Mouse (Mus musculus) gastrocnemius, adult 2 months (tissue): ENCODE results near the gene Klk8. TPM values are rescaled to one million over a fixed set of nuclear protein-coding genes. Genes with fewer than 3 reads are reported as not detected.

ENCODE experiments used
- DNase-seq: peaks from one replicate; pipeline ENCODE4 v3.0.0; 2022
- H3K27ac ChIP-seq: fragments of 200-600 bp; 2 replicates; pipeline ENCODE4 v1.8.1; 2022; ENCODE audit warnings: mild to moderate bottlenecking
- H3K4me3 ChIP-seq: fragments of 200-600 bp; 2 replicates; pipeline ENCODE4 v1.8.1; 2022; ENCODE audit warnings: mild to moderate bottlenecking, moderate library complexity
- CTCF ChIP-seq: fragments of 200-600 bp; IDR thresholded peaks from 2 replicates; pipeline ENCODE4 v1.8.1; 2022; ENCODE audit warnings: antibody characterized with exemption, mild to moderate bottlenecking, moderate library complexity
- intact Hi-C: fragments of 180-260 bp; cut with DNase I; formaldehyde crosslinking; loops from one replicate; pipeline ENCODE4 v1.15.1; 2025
- total RNA-seq, 2 experiments: library from RNA; stranded (reverse); gene quantifications; 2 replicates each; pipeline ENCODE4 v1.2.3; 2021

Klk8 gene
- total RNA-seq, 2 experiments from 2014 or later = 1.7 to 2.5 TPM

- H3K4me3 ChIP-seq = no peak overlapping the region
- intact Hi-C loops = no loop called here
- no peak for DNase-seq
- no peak overlapping the region for H3K27ac ChIP-seq
- no peak for TF ChIP-seq CTCF
Measured at GRCm38 (mm10) chr7:43778176-43778970, 19.0 kb upstream of the Klk8 start.

GRCm38 (mm10) chr7:43780241-43780640 is 17.1 kb upstream of the Klk8 start:
- intact Hi-C loops = loop anchor here (5.0 kb wide), 1 partner anchor 98 kb away; no protein-coding TSS in a partner anchor
- no peak for TF ChIP-seq CTCF
- H3K27ac ChIP-seq = peak overlapping the region; percentile 3; the same call in 1 of the 2 replicates
- no peak for DNase-seq
- H3K4me3 ChIP-seq = no peak overlapping the region

GRCm38 (mm10) chr7:43780746-43781145 is 16.6 kb upstream of the Klk8 start, which contains the start of gene Klk10:
Gene Klk10 (plus strand): TSS chr7:43781035.
- intact Hi-C loops = loop anchor here (5.0 kb wide), 1 partner anchor 98 kb away; no protein-coding TSS in a partner anchor
- TF ChIP-seq CTCF = no peak
- DNase-seq = no peak

GRCm38 (mm10) chr7:43781541-43781940 is 15.8 kb upstream of the Klk8 start:
- no peak for DNase-seq
- intact Hi-C loops = loop anchor here (5.0 kb wide), 1 partner anchor 99 kb away; no protein-coding TSS in a partner anchor

More at GRCm38 (mm10) chr7:43780746-43781145, 16.6 kb upstream of the Klk8 start, which contains the start of gene Klk10:
- Histone ChIP-seq H3K4me3 (peak within 1 kb of the TSS; percentile 13; the same call in 1 of the 2 replicates), H3K27ac (peak within 1 kb of the TSS; percentile 3; the same call in 1 of the 2 replicates)

GRCm38 (mm10) chr7:43782275-43783265 is 14.8 kb upstream of the Klk8 start:
- peak; percentile 72 for TF ChIP-seq CTCF
- intact Hi-C loops = loop anchor here (5.0 kb wide), 1 partner anchor 100 kb away; no protein-coding TSS in a partner anchor
- peak; percentile 78 for DNase-seq
- Histone ChIP-seq H3K4me3 (peak overlapping the region; percentile 65), H3K27ac (no peak overlapping the region)

More at GRCm38 (mm10) chr7:43781541-43781940, 15.8 kb upstream of the Klk8 start:
- no peak for TF ChIP-seq CTCF
- H3K27ac ChIP-seq = no peak overlapping the region
- H3K4me3 ChIP-seq = no peak overlapping the region; the same call in 1 of the 2 replicates

- no peak for DNase-seq
- Histone ChIP-seq H3K4me3 (no peak overlapping the region), H3K27ac (no peak overlapping the region)
- intact Hi-C loops = no loop called here
- no peak; the same call in 1 of the 2 replicates for TF ChIP-seq CTCF
Measured at GRCm38 (mm10) chr7:43785286-43785685, 12.1 kb upstream of the Klk8 start.

- intact Hi-C loops = no loop called here
- no peak overlapping the region for H3K27ac ChIP-seq
- no peak for DNase-seq
- TF ChIP-seq CTCF = no peak
- no peak overlapping the region for H3K4me3 ChIP-seq
Measured at GRCm38 (mm10) chr7:43788096-43788495, 9.3 kb upstream of the Klk8 start.

- intact Hi-C loops = no loop called here
- TF ChIP-seq CTCF = peak; percentile 27
- DNase-seq = no peak
- no peak overlapping the region for H3K27ac ChIP-seq
- H3K4me3 ChIP-seq = no peak overlapping the region
Measured at GRCm38 (mm10) chr7:43789295-43789694, 8.1 kb upstream of the Klk8 start.

- intact Hi-C loops = no loop called here
- Histone ChIP-seq H3K4me3 (no peak within 1 kb of the TSS), H3K27ac (no peak within 1 kb of the TSS)
- no peak for TF ChIP-seq CTCF
- DNase-seq = no peak
Measured at GRCm38 (mm10) chr7:43791591-43791990, 5.8 kb upstream of the Klk8 start, which contains the start of gene Klk9. Gene Klk9 (plus strand): TSS chr7:43791891.

GRCm38 (mm10) chr7:43796355-43796754 is 1.0 kb upstream of the Klk8 start:
- no peak for TF ChIP-seq CTCF
- H3K4me3 ChIP-seq = peak overlapping the region; percentile 72

GRCm38 (mm10) chr7:43797844-43798462 is 576 bp downstream of the Klk8 start:
- H3K27ac ChIP-seq = peak overlapping the region; percentile 38
- intact Hi-C loops = no loop called here
- TF ChIP-seq CTCF = no peak
- no peak for DNase-seq
- peak overlapping the region; percentile 72 for H3K4me3 ChIP-seq

More at GRCm38 (mm10) chr7:43796355-43796754, 1.0 kb upstream of the Klk8 start:
- H3K27ac ChIP-seq = no peak overlapping the region
- DNase-seq = no peak
- intact Hi-C loops = no loop called here

- H3K4me3 ChIP-seq = no peak overlapping the region
- intact Hi-C loops = no loop called here
- DNase-seq = no peak
- H3K27ac ChIP-seq = no peak overlapping the region
- TF ChIP-seq CTCF = no peak
Measured at GRCm38 (mm10) chr7:43799876-43800275, 2.5 kb downstream of the Klk8 start.
